Mouse (Mus musculus) CH12.LX (cell line): Measurements from ENCODE around the gene 6330409D20Rik. TPM values are rescaled to one million over a fixed set of nuclear protein-coding genes. Genes with fewer than 3 reads are reported as not detected.

Experiments
- DNase-seq: peaks from one replicate; pipeline ENCODE4 v3.0.0-alpha.2; 2013; ENCODE audit errors: extremely low read depth
- H3K27ac ChIP-seq: 2 replicates; pipeline ENCODE4 v1.5.1; 2012; ENCODE audit warnings: low read depth, mild to moderate bottlenecking, control low read depth, moderate library complexity; ENCODE audit not compliant: insufficient read depth
- H3K27me3 ChIP-seq: replicated peaks from 2 replicates; pipeline ENCODE3; 2012; ENCODE audit warnings: inconsistent platforms
- H3K36me3 ChIP-seq, 2 experiments: replicated peaks in 1 of 2; 2 replicates each; pipeline versions ENCODE3 to v1.6.1; 2012; ENCODE audit warnings: inconsistent platforms in 1 of 2, low read length in 1 of 2, mild to moderate bottlenecking in 1 of 2, mixed read lengths in 1 of 2, moderate library complexity in 1 of 2; ENCODE audit not compliant: control insufficient read depth in 1 of 2, insufficient read depth in 1 of 2
- H3K4me1 ChIP-seq, 2 experiments: 2 replicates each; pipeline ENCODE4 v1.6.1; 2012; ENCODE audit warnings: inconsistent platforms in 1 of 2, moderate library complexity in 1 of 2; ENCODE audit not compliant: insufficient read depth in 2 of 2, control insufficient read depth in 1 of 2
- H3K4me2 ChIP-seq: 2 replicates; pipeline ENCODE4 v1.6.1; 2012; ENCODE audit warnings: low read depth, mild to moderate bottlenecking, control low read depth; ENCODE audit not compliant: poor library complexity, insufficient read depth, severe bottlenecking
- H3K4me3 ChIP-seq, 3 experiments: fragments of 150-350 bp in 1 of 3; sonication (generic) in 1 of 3; replicated peaks in 1 of 3; 2 replicates each; pipeline versions ENCODE3 to v1.5.1; 2011 to 2012; ENCODE audit warnings: low read depth in 2 of 3, low read length in 2 of 3, mild to moderate bottlenecking in 2 of 3, moderate library complexity in 2 of 3, control low read depth in 1 of 3, improper control_type of control experiment in 1 of 3, inconsistent platforms in 1 of 3, mixed read lengths in 1 of 3; ENCODE audit not compliant: poor library complexity in 1 of 3
- H3K79me2 ChIP-seq: replicated peaks from 2 replicates; pipeline ENCODE4 v1.6.1; 2012; ENCODE audit warnings: mild to moderate bottlenecking, moderate library complexity; ENCODE audit not compliant: control insufficient read depth, poor library complexity, insufficient read depth, severe bottlenecking; ENCODE audit errors: extremely low read depth
- H3K9ac ChIP-seq: 2 replicates; pipeline ENCODE4 v1.6.1; 2012; ENCODE audit warnings: low read depth, mild to moderate bottlenecking, control low read depth, moderate library complexity; ENCODE audit not compliant: insufficient read depth
- H3K9me3 ChIP-seq: replicated peaks from 2 replicates; pipeline ENCODE3; 2012; ENCODE audit warnings: low read length, inconsistent platforms, mixed read lengths
- BHLHE40 ChIP-seq: IDR thresholded peaks from 2 replicates; pipeline ENCODE4 v1.6.1; 2011; ENCODE audit warnings: mild to moderate bottlenecking, low read depth, low read length, improper control_type of control experiment
- CHD1 ChIP-seq: IDR thresholded peaks from 2 replicates; pipeline ENCODE4 v1.6.1; 2012; ENCODE audit warnings: low read depth, low read length, improper control_type of control experiment, inconsistent platforms
- E2F4 ChIP-seq: IDR thresholded peaks from 2 replicates; pipeline ENCODE4 v1.6.1; 2011; ENCODE audit warnings: low read depth, low read length, improper control_type of control experiment; ENCODE audit not compliant: insufficient replicate concordance
- EP300 ChIP-seq: IDR thresholded peaks from 2 replicates; pipeline ENCODE4 v1.6.1; 2011; ENCODE audit warnings: low read length, improper control_type of control experiment
- GABPA ChIP-seq: IDR thresholded peaks from 2 replicates; pipeline ENCODE4 v1.6.1; 2012; ENCODE audit warnings: low read depth, low read length, improper control_type of control experiment, inconsistent platforms; ENCODE audit not compliant: insufficient replicate concordance
- HCFC1 ChIP-seq: IDR thresholded peaks from 2 replicates; pipeline ENCODE4 v1.6.1; 2012; ENCODE audit warnings: low read depth, mild to moderate bottlenecking, inconsistent platforms, low read length, improper control_type of control experiment
- MAZ ChIP-seq: IDR thresholded peaks from 2 replicates; pipeline ENCODE4 v1.6.1; 2012; ENCODE audit warnings: low read depth, mild to moderate bottlenecking, inconsistent platforms, low read length, improper control_type of control experiment, moderate library complexity
- MXI1 ChIP-seq: IDR thresholded peaks from 2 replicates; pipeline ENCODE4 v1.6.1; 2011; ENCODE audit warnings: mild to moderate bottlenecking, low read depth, low read length, improper control_type of control experiment
- MYC ChIP-seq: IDR thresholded peaks from 2 replicates; pipeline ENCODE4 v1.6.1; 2011; ENCODE audit warnings: low read depth, mild to moderate bottlenecking, improper control_type of control experiment, low read length
- PAX5 ChIP-seq: IDR thresholded peaks from 2 replicates; pipeline ENCODE4 v1.6.1; 2012; ENCODE audit warnings: low read length, inconsistent platforms, mixed read lengths
- RAD21 ChIP-seq: IDR thresholded peaks from 2 replicates; pipeline ENCODE4 v1.6.1; 2011; ENCODE audit warnings: low read depth, mild to moderate bottlenecking, low read length, improper control_type of control experiment, moderate library complexity
- SIN3A ChIP-seq: IDR thresholded peaks from 2 replicates; pipeline ENCODE4 v1.6.1; 2012; ENCODE audit warnings: low read length, improper control_type of control experiment, inconsistent platforms
- SMC3 ChIP-seq: IDR thresholded peaks from 2 replicates; pipeline ENCODE4 v1.6.1; 2011; ENCODE audit warnings: low read depth, low read length, improper control_type of control experiment
- TBP ChIP-seq: conservative IDR thresholded peaks from 2 replicates; pipeline ENCODE4 v1.6.1; 2011; ENCODE audit warnings: low read depth, low read length, improper control_type of control experiment
- ZC3H11A ChIP-seq: IDR thresholded peaks from 2 replicates; pipeline ENCODE4 v1.6.1; 2012; ENCODE audit warnings: low read depth, mild to moderate bottlenecking, inconsistent platforms, low read length, improper control_type of control experiment
- ZKSCAN1 ChIP-seq: IDR thresholded peaks from 2 replicates; pipeline ENCODE4 v1.6.1; 2012; ENCODE audit warnings: low read depth, inconsistent platforms, low read length, improper control_type of control experiment, borderline replicate concordance
- ZMIZ1 ChIP-seq: IDR thresholded peaks from 2 replicates; pipeline ENCODE4 v1.6.1; 2012; ENCODE audit warnings: low read depth, mild to moderate bottlenecking, inconsistent platforms, low read length, improper control_type of control experiment
- ZNF384 ChIP-seq: IDR thresholded peaks from 2 replicates; pipeline ENCODE4 v1.6.1; 2012; ENCODE audit warnings: low read depth, low read length, improper control_type of control experiment, inconsistent platforms
- dilution Hi-C: fragments of 300-500 bp; cut with MboI; formaldehyde crosslinking; loops from 2 replicates; pipeline ENCODE4 v1.14.3; 2020; ENCODE audit warnings: low sequenced_read_pairs; ENCODE audit not compliant: extremely low pct_unique_long_range_greater_than_20kb, extremely low pct_ligation_motif_present
- in situ Hi-C: fragments of 300-500 bp; cut with MboI; formaldehyde crosslinking; loops from 3 replicates; pipeline ENCODE4 v1.14.3; 2019; ENCODE audit warnings: low sequenced_read_pairs, low pct_ligation_motif_present, low pct_unique_long_range_greater_than_20kb, mixed read lengths
- polyA plus RNA-seq: library from polyadenylated mRNA; unstranded; fragments of >175 nt; gene quantifications from 2 replicates; pipeline ENCODE4 v1.2.1, GENCODE M21; 2012; ENCODE audit warnings: low read depth; ENCODE audit not compliant: insufficient read length
- total RNA-seq, 2 experiments: library from RNA; depleted of rRNA; stranded (reverse); fragments of 300-350 nt in 1 of 2; fragments of >200 nt in 1 of 2; gene quantifications; 2 replicates each; pipeline ENCODE4 v1.2.3; 2012 to 2014

6330409D20Rik gene
- total and polyA plus RNA-seq, 3 experiments: 0.46 TPM; not detected in 2

DNA sequence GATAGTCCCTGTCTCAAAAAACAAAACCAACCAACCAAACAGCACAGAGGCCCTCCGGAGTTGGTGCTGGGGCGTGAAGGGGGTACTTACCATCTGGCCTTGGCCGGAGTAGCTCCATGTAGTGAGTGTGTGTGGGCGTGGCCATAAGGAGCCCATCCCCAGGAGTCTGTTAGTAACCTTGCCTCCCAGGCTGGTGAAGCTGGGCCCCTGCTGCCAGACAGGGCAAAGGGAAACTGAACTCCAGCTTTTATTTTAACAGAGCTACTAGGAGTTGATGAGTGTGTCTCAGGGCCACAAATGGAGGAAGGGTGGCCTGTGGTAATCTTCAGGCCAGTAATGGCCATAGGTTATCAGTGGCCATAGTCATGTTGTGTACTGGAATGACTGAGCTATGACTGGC is 6.3 kb downstream of the 6330409D20Rik start:
- H3K27me3 ChIP-seq: no peaks in the 10 kb centered on the region
- H3K27ac ChIP-seq: no peak overlapping the region
- peaks cover 12 to 90% of the 10 kb centered on the region in 2 experiments for H3K36me3 ChIP-seq
- TF ChIP-seq MYC (no peak), ZKSCAN1 (no peak), E2F4 (no peak), ZMIZ1 (no peak), RAD21 (no peak), ZC3H11A (no peak), SIN3A (no peak)
- TF ChIP-seq, all 38 proteins: peak for 0
- dilution Hi-C loops: no loop called here
- in situ Hi-C loops: no loop called here
- H3K4me1 ChIP-seq: peaks cover 4 to 49% of the 10 kb centered on the region in 2 experiments; a peak in 3 of 4 replicates
- no peak overlapping the region for H3K4me2 ChIP-seq
- H3K79me2 ChIP-seq: no peaks in the 10 kb centered on the region
- H3K9ac ChIP-seq: no peak overlapping the region
- no peak for DNase-seq
- H3K4me3 ChIP-seq: no peak overlapping the region
- no peaks in the 10 kb centered on the region for H3K9me3 ChIP-seq

- no peaks in the 10 kb centered on the region for H3K9me3 ChIP-seq
- peaks cover 7 to 65% of the 10 kb centered on the region in 2 experiments; a peak in 3 of 4 replicates for H3K4me1 ChIP-seq
- no peak for DNase-seq
- no peak overlapping the region for H3K27ac ChIP-seq
- TF ChIP-seq MYC (no peak), GABPA (no peak), MXI1 (no peak), EP300 (no peak), ZNF384 (no peak), SIN3A (no peak), RAD21 (no peak), E2F4 (no peak), CHD1 (no peak), HCFC1 (no peak), PAX5 (no peak), SMC3 (no peak), BHLHE40 (no peak), MAZ (no peak), TBP (no peak)
- H3K4me3 ChIP-seq: no peak overlapping the region
- in situ Hi-C loops: no loop called here
- no peaks in the 10 kb centered on the region for H3K79me2 ChIP-seq
- no peaks in the 10 kb centered on the region for H3K27me3 ChIP-seq
- dilution Hi-C loops: no loop called here
- H3K4me2 ChIP-seq: no peak overlapping the region
- no peak overlapping the region for H3K9ac ChIP-seq
- H3K36me3 ChIP-seq: peaks cover 20 to 91% of the 10 kb centered on the region in 2 experiments
These were observed 8.1 kb downstream of the 6330409D20Rik start for GRCm38 (mm10) chr2:32732695-32733094.
